Comparison of ENCODE assay signal across 8 mouse cellular contexts in the genomic region with DNA sequence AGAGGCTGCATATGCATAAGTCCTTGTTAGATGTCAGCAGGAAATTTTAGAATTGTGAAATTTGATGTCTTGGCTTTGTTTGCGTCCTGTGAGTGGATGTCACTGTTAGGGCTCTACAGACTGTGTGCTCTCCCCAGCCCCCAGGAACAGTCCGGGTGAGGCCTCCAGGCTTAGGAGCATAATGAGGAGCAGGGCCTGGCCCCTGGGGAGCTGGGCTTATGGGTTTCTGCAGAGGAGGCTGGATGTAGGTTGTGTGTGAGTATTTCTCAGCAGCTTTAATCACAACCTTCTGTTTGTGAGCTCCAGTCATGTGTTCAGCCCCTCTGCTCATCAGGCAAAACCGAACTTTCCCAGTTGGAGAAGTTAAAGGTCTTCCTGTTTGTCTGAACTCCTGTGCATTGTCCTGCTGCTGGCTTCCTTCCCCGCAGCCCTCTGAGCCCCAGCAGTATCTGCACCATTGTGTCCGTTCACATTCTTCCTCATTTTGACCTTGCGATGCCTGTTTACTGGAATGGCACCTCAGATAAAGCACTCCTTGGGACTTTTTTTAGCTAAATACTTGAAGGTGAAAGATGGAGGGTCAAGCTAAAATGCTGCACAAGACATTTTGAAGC.
DNase-seq lines count a peak whose midpoint lies in the region; ATAC-seq lines count a peak whose summit lies in the region.

No protein-coding gene starts in this region.

- intact Hi-C loops in left cerebral cortex, postnatal 4 days (cut with DNase I), result no loop called here

- no peak for DNase-seq in forebrain, embryonic 14.5 days (ENCODE audit: low spot score)
- DNase-seq in liver, embryonic 13.5 days, result no peak
- no peak for DNase-seq in liver, embryonic 11.5 days (ENCODE audit: low spot score)
- peak; percentile 70 for DNase-seq in embryonic facial prominence, embryonic 10.5 days (ENCODE audit: low spot score)
- DNase-seq in left cerebral cortex, postnatal 4 days, result no peak
- no peak for DNase-seq in gastrocnemius, postnatal 4 days (ENCODE audit: low spot score in 2 of 2)

- no peaks in the 10 kb centered on the region for H3K27me3 ChIP-seq in forebrain, embryonic 12.5 days
- H3K27me3 ChIP-seq in forebrain, embryonic 14.5 days (replicated peaks; ENCODE audit: control insufficient read depth, insufficient read depth, low read length), result no peaks in the 10 kb centered on the region
- no peaks in the 10 kb centered on the region for H3K27me3 ChIP-seq in liver, embryonic 13.5 days
- H3K27me3 ChIP-seq in liver, embryonic 11.5 days (replicated peaks; ENCODE audit: control insufficient read depth, insufficient read depth, low read length), result no peaks in the 10 kb centered on the region
- H3K27me3 ChIP-seq in embryonic facial prominence, embryonic 10.5 days (replicated peaks; ENCODE audit: low read depth, poor library complexity, severe bottlenecking), result no peaks in the 10 kb centered on the region
- no peaks in the 10 kb centered on the region for H3K27me3 ChIP-seq in limb, embryonic 13.5 days

- H3K27ac ChIP-seq in forebrain, embryonic 12.5 days, result 0 out of 2 replicates have a peak overlapping the region, but pooled peaks have one; percentile 25
- H3K27ac ChIP-seq in forebrain, embryonic 14.5 days (ENCODE audit: low read depth, low read length), result no peak overlapping the region
- H3K27ac ChIP-seq in liver, embryonic 13.5 days, result no peak overlapping the region
- no peak overlapping the region; the same call in 1 of the 2 replicates for H3K27ac ChIP-seq in liver, embryonic 11.5 days (ENCODE audit: low read depth, low read length)
- H3K27ac ChIP-seq in embryonic facial prominence, embryonic 10.5 days (replicated peaks), result peak overlapping the region; percentile 58
- peak overlapping the region; percentile 67; the same call in 1 of the 2 replicates for H3K27ac ChIP-seq in limb, embryonic 13.5 days

- H3K4me3 ChIP-seq in forebrain, embryonic 12.5 days (replicated peaks), result no peak overlapping the region
- H3K4me3 ChIP-seq in forebrain, embryonic 14.5 days (ENCODE audit: low read depth, low read length), result no peak overlapping the region
- no peak overlapping the region for H3K4me3 ChIP-seq in liver, embryonic 13.5 days (replicated peaks)
- no peak overlapping the region for H3K4me3 ChIP-seq in liver, embryonic 11.5 days (ENCODE audit: low read depth, low read length)
- H3K4me3 ChIP-seq in embryonic facial prominence, embryonic 10.5 days, result no peak overlapping the region
- H3K4me3 ChIP-seq in limb, embryonic 13.5 days, result no peak overlapping the region

- H3K9ac ChIP-seq in forebrain, embryonic 12.5 days, result 0 out of 2 replicates have a peak overlapping the region, but pooled peaks have one; percentile 21
- no peak overlapping the region for H3K9ac ChIP-seq in forebrain, embryonic 14.5 days (ENCODE audit: low read length)
- no peak overlapping the region for H3K9ac ChIP-seq in liver, embryonic 13.5 days
- no peak overlapping the region for H3K9ac ChIP-seq in liver, embryonic 11.5 days (ENCODE audit: low read depth, low read length)
- H3K9ac ChIP-seq in limb, embryonic 13.5 days, result peak overlapping the region; percentile 48; the same call in 1 of the 2 replicates

- peaks cover 14% of the 10 kb centered on the region for H3K4me1 ChIP-seq in forebrain, embryonic 12.5 days
- no peaks in the 10 kb centered on the region for H3K4me1 ChIP-seq in forebrain, embryonic 14.5 days (ENCODE audit: control insufficient read depth, insufficient read depth, low read length)
- H3K4me1 ChIP-seq in liver, embryonic 13.5 days (replicated peaks), result peaks cover 7% of the 10 kb centered on the region
- 0 out of 2 replicates have a peak, but pooled peaks cover 4% of the 10 kb centered on the region for H3K4me1 ChIP-seq in liver, embryonic 11.5 days (replicated peaks; ENCODE audit: control insufficient read depth, insufficient read depth, low read length)
- peaks cover 37% of the 10 kb centered on the region for H3K4me1 ChIP-seq in embryonic facial prominence, embryonic 10.5 days
- H3K4me1 ChIP-seq in limb, embryonic 13.5 days, result peaks cover 34% of the 10 kb centered on the region

- no peak overlapping the region for H3K4me2 ChIP-seq in forebrain, embryonic 12.5 days
- H3K4me2 ChIP-seq in forebrain, embryonic 14.5 days (ENCODE audit: low read length), result no peak overlapping the region
- no peak overlapping the region for H3K4me2 ChIP-seq in liver, embryonic 13.5 days
- H3K4me2 ChIP-seq in liver, embryonic 11.5 days, result no peak overlapping the region
- 0 out of 2 replicates have a peak overlapping the region, but pooled peaks have one; percentile 9 for H3K4me2 ChIP-seq in limb, embryonic 13.5 days (replicated peaks)

- no peaks in the 10 kb centered on the region for H3K9me3 ChIP-seq in forebrain, embryonic 12.5 days
- H3K9me3 ChIP-seq in forebrain, embryonic 14.5 days (replicated peaks; ENCODE audit: control insufficient read depth, low read length), result no peaks in the 10 kb centered on the region
- no peaks in the 10 kb centered on the region for H3K9me3 ChIP-seq in liver, embryonic 13.5 days (replicated peaks)
- no peaks in the 10 kb centered on the region for H3K9me3 ChIP-seq in liver, embryonic 11.5 days (ENCODE audit: control insufficient read depth, low read length)
- peaks cover 3% of the 10 kb centered on the region; the same call in 1 of the 2 replicates for H3K9me3 ChIP-seq in embryonic facial prominence, embryonic 10.5 days
- peaks cover 6% of the 10 kb centered on the region; the same call in 1 of the 2 replicates for H3K9me3 ChIP-seq in limb, embryonic 13.5 days

- H3K36me3 ChIP-seq in forebrain, embryonic 12.5 days (replicated peaks), result no peaks in the 10 kb centered on the region
- H3K36me3 ChIP-seq in forebrain, embryonic 14.5 days (ENCODE audit: control insufficient read depth, insufficient read depth, low read length), result no peaks in the 10 kb centered on the region
- no peaks in the 10 kb centered on the region for H3K36me3 ChIP-seq in liver, embryonic 13.5 days
- no peaks in the 10 kb centered on the region for H3K36me3 ChIP-seq in liver, embryonic 11.5 days (ENCODE audit: control insufficient read depth, insufficient read depth, low read length)
- no peaks in the 10 kb centered on the region for H3K36me3 ChIP-seq in embryonic facial prominence, embryonic 10.5 days (replicated peaks)
- no peaks in the 10 kb centered on the region for H3K36me3 ChIP-seq in limb, embryonic 13.5 days

- no peak; the same call in 1 of the 2 replicates for ATAC-seq in forebrain, embryonic 12.5 days (ENCODE audit: low FRiP score)
- no peak for ATAC-seq in forebrain, embryonic 14.5 days
- peak; percentile 51; the same call in 1 of the 2 replicates for ATAC-seq in liver, embryonic 13.5 days (ENCODE audit: low read depth)
- ATAC-seq in liver, embryonic 11.5 days (replicated peaks; ENCODE audit: low FRiP score), result no peak; the same call in 1 of the 2 replicates
- ATAC-seq in limb, embryonic 13.5 days (ENCODE audit: low FRiP score, low read depth), result peak; percentile 84

- WGBS in forebrain, embryonic 12.5 days, result 55% methylated on average over 6 of the region's 6 CpGs
- 53% methylated on average over 6 of the region's 6 CpGs for WGBS in forebrain, embryonic 14.5 days
- WGBS in liver, embryonic 13.5 days (ENCODE audit: insufficient replicate concordance), result 39% methylated on average over 6 of the region's 6 CpGs
- 39% methylated on average over 6 of the region's 6 CpGs for WGBS in liver, embryonic 11.5 days
- 33% methylated on average over 6 of the region's 6 CpGs for WGBS in embryonic facial prominence, embryonic 10.5 days
- 23% methylated on average over 6 of the region's 6 CpGs for WGBS in limb, embryonic 13.5 days

Comparison
In these comparisons a context has a peak if more than half of its experiments do, and no peak if none do; other contexts are left out.
1. ATAC-seq: peak in liver, embryonic 13.5 days (single experiment) and limb, embryonic 13.5 days (single experiment); none in forebrain, embryonic 12.5 days (single experiment), forebrain, embryonic 14.5 days (single experiment) and liver, embryonic 11.5 days (single experiment).
2. H3K27ac ChIP-seq: peak in forebrain, embryonic 12.5 days (single experiment), embryonic facial prominence, embryonic 10.5 days (single experiment) and limb, embryonic 13.5 days (single experiment); none in forebrain, embryonic 14.5 days (single experiment), liver, embryonic 13.5 days (single experiment) and liver, embryonic 11.5 days (single experiment).
3. H3K9ac ChIP-seq: peak in forebrain, embryonic 12.5 days (single experiment) and limb, embryonic 13.5 days (single experiment); none in forebrain, embryonic 14.5 days (single experiment), liver, embryonic 13.5 days (single experiment) and liver, embryonic 11.5 days (single experiment).